8 mouse cellular contexts compared by ENCODE assay signal in genomic region chr15:103342415-103342814, GRCm38 (mm10). TPM values are rescaled to one million over a fixed set of nuclear protein-coding genes. Genes with fewer than 3 reads are reported as not detected.
DNase-seq lines count a peak whose midpoint lies in the region; ATAC-seq and TF ChIP-seq lines count a peak whose summit lies in the region.

No protein-coding gene starts in this region.

- 0 out of 2 replicates have a peak, but pooled peaks cover 6% of the 10 kb centered on the region for H3K4me1 ChIP-seq in embryonic fibroblast, embryonic 13.5 days (ENCODE audit: control insufficient read depth, insufficient read depth, low read length)

- 0 out of 2 replicates have a peak, but pooled peaks have one; percentile 10 for TF ChIP-seq CTCF in embryonic fibroblast, embryonic 13.5 days (IDR thresholded peaks at IDR 0.05; ENCODE audit: borderline replicate concordance, insufficient read depth, low read length)

- H3K27ac ChIP-seq in embryonic fibroblast, embryonic 13.5 days (ENCODE audit: insufficient read depth, low read length): no peak overlapping the region; the same call in 1 of the 2 replicates

- no peak overlapping the region for H3K4me3 ChIP-seq in embryonic fibroblast, embryonic 13.5 days (ENCODE audit: insufficient read depth, low read length)

- TF ChIP-seq POLR2A in embryonic fibroblast, embryonic 13.5 days (IDR thresholded peaks at IDR 0.05; ENCODE audit: low read depth, low read length): no peak

- ATAC-seq in inflammation-experienced regulatory T-cells, adult 6 months: peak; percentile 45

- intact Hi-C loops in left cerebral cortex, postnatal 36 days (cut with DNase I): no loop called here

- DNase-seq in spleen, adult 18-20 months: peak; percentile 39 to 61
- DNase-seq in spleen, adult 12 weeks (ENCODE audit: low spot score): no peak
- DNase-seq in adrenal gland, postnatal 10 days: peak; percentile 85
- peak; percentile 72 to 78 for DNase-seq in left cerebral cortex, postnatal 36 days (ENCODE audit: low spot score in 2 of 2)
- DNase-seq in neural tube, embryonic 10.5 days (ENCODE audit: extremely low spot score, low spot score): peak; percentile 79
- peak; percentile 55 to 80 for DNase-seq in thymus, postnatal 10 days (ENCODE audit: low spot score in 2 of 2)

RNA-seq across cellular contexts. Expression of gene Zfp385a, which starts 2.5 kb away (rescaled TPM):
- 10 to 100 TPM; 20.1 to 24.2 TPM for total RNA-seq in adrenal gland, postnatal 10 days (2021)
- polyA plus RNA-seq in embryonic fibroblast, embryonic 13.5 days (2011; ENCODE audit: insufficient read length, low read depth, missing spikeins): 25.0 and 27.6 TPM in 2 replicates
- polyA plus RNA-seq in inflammation-experienced regulatory T-cells, adult 6 months (2017; shearing (Covaris generic)): not detected
- 10 to 100 TPM; 64.4 to 73.5 TPM for total RNA-seq in left cerebral cortex, postnatal 36 days (2021)

RNA-seq across cellular contexts. Expression of gene Itga5, which starts 24.1 kb away (rescaled TPM):
- 10 to 100 TPM; 38.0 to 38.2 TPM for total RNA-seq in adrenal gland, postnatal 10 days (2021)
- 161 and 346 TPM in 2 replicates for polyA plus RNA-seq in embryonic fibroblast, embryonic 13.5 days (2011; ENCODE audit: insufficient read length, low read depth, missing spikeins)
- polyA plus RNA-seq in inflammation-experienced regulatory T-cells, adult 6 months (2017; shearing (Covaris generic)): 1 to 10 TPM in 2 of 3 experiments, under 1 TPM in 1; 0.74 to 1.8 (median 1.5) TPM
- 1 to 10 TPM; 2.8 to 4.3 TPM for total RNA-seq in left cerebral cortex, postnatal 36 days (2021)

RNA-seq across cellular contexts. Expression of gene Gpr84, which starts 32.0 kb away (rescaled TPM):
- not detected for total RNA-seq in adrenal gland, postnatal 10 days (2021)
- 0.40 TPM in 1 of 2 replicates, not detected in the other for polyA plus RNA-seq in embryonic fibroblast, embryonic 13.5 days (2011; ENCODE audit: insufficient read length, low read depth, missing spikeins)
- not detected for polyA plus RNA-seq in inflammation-experienced regulatory T-cells, adult 6 months (2017; shearing (Covaris generic))
- total RNA-seq in left cerebral cortex, postnatal 36 days (2021): under 1 TPM; 0.42 to 0.45 TPM

Comparison
In these comparisons a context has a peak if more than half of its experiments do, and no peak if none do; other contexts are left out.
1. RNA of gene Itga5, which starts 24.1 kb away (total RNA-seq): 38.0 to 38.2 TPM in adrenal gland, postnatal 10 days; 2.8 to 4.3 TPM in left cerebral cortex, postnatal 36 days; every median in the first group is over 4 times any median in the second.